Mouse (Mus musculus) gastrocnemius, postnatal 10 days (tissue): Measurements from ENCODE around the gene Scn1a. TPM values are rescaled to one million over a fixed set of nuclear protein-coding genes. Genes with fewer than 3 reads are reported as not detected.

Source experiments
- DNase-seq: peaks from one replicate; pipeline ENCODE4 v3.0.0; 2021; ENCODE audit warnings: mixed read lengths
- long read RNA-seq, 2 experiments: library from polyadenylated mRNA; stranded (forward); transcript quantifications; one replicate each; pipeline ENCODE4 v2.0.0; 2021
- total RNA-seq, 2 experiments: library from RNA; stranded (reverse); gene quantifications; 2 replicates each; pipeline ENCODE4 v1.2.3; 2021

The Scn1a gene
- under 1 TPM; 0.16 to 0.25 TPM for total RNA-seq
- long read RNA-seq, experiment 1 = 0 reads
- long read RNA-seq, experiment 2 = 0 reads

DNA sequence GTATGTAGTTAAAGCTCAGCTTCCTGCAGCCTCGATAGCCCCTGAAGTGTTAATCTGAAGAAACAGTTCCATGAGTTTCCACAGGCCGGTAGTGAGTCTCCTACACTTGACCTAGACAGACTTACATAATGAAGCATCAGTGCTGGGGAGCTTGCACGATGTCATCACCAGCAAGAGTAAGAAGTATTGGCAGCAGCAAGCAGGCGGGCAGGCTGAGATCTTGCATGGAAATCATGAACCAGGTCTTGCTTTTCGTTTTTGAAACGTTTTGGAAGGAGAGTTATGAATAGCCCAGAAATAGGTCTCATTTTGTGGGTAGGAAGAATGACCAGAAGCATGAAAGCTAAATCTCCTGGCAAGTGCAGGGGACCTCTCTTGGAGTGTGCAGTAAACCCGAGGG, at the start of gene Scn1a:
Gene Scn1a (minus strand): TSS at position 130 of the 400 bp plus-strand sequence.
- DNase-seq = no peak

DNA sequence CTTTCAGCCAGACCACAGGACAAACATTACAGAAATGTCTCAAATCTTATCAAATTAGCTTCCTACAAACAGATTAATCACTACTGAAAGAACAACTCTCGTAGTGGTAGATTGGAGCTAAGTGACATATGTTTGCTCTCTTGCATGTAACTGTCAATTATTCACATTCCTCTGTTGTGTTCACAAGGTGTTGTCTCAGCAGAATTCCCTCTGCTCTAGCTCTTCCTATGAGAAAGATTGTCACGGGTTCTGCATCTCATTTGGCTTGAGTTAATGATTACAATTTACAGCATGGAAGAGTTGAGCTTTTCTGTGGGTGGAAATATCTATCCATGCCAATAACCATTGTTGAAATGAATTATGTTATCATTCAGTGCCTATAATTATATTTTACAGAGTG, 37.8 kb upstream of the Scn1a start:
- no peak for DNase-seq

- DNase-seq = no peak
Measured at GRCm38 (mm10) chr2:66473181-66473822, 32.7 kb upstream of the Scn1a start.

GRCm38 (mm10) chr2:66465484-66465883, 24.8 kb upstream of the Scn1a start:
- DNase-seq = no peak

- no peak for DNase-seq
Measured at GRCm38 (mm10) chr2:66464874-66465458, 24.3 kb upstream of the Scn1a start.

DNA sequence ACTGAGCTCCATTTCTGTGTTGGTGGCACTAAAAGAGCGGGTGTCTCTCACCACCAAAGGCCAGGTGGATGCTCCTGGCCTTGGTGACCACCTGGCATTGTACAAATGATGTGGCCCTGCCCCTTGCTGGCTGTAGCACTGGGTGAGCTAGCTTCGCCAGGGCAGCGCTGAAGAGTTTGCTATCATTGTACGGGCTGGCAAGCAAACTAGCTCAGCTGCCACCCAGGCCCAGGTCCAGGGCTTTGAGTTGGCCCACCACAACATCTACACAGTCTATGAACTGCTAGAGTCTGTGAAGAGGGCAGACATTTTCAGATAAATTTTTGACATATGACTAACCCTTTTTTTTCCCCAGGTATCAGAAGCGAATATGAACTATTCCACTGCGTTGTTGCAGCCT, 23.3 kb upstream of the Scn1a start:
- DNase-seq = no peak

DNA sequence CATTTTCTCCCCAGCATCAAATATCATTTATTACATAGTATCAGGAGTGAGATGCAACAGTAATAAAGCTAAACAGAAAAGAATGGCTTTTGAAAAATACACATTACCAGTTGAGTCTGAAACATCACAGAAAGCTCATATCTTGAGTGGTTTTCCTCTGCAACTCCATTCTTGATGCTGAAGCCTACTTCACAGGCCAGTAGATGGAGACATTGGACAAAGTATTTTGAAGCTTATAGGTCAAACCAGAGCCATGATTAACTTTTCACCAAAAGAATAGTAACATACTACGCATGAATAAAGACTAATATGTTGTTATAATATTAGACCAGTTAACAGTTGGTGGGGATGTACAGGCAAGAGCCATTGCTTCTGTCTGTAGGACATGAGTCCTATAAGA, 21.8 kb upstream of the Scn1a start:
- no peak for DNase-seq

- no peak for DNase-seq
Measured at GRCm38 (mm10) chr2:66439764-66440471, 722 bp downstream of the Scn1a start.

GRCm38 (mm10) chr2:66436286-66436685, 4.4 kb downstream of the Scn1a start:
- DNase-seq = no peak

GRCm38 (mm10) chr2:66409740-66410290, 30.8 kb downstream of the Scn1a start:
- peak; percentile 16 for DNase-seq

DNA sequence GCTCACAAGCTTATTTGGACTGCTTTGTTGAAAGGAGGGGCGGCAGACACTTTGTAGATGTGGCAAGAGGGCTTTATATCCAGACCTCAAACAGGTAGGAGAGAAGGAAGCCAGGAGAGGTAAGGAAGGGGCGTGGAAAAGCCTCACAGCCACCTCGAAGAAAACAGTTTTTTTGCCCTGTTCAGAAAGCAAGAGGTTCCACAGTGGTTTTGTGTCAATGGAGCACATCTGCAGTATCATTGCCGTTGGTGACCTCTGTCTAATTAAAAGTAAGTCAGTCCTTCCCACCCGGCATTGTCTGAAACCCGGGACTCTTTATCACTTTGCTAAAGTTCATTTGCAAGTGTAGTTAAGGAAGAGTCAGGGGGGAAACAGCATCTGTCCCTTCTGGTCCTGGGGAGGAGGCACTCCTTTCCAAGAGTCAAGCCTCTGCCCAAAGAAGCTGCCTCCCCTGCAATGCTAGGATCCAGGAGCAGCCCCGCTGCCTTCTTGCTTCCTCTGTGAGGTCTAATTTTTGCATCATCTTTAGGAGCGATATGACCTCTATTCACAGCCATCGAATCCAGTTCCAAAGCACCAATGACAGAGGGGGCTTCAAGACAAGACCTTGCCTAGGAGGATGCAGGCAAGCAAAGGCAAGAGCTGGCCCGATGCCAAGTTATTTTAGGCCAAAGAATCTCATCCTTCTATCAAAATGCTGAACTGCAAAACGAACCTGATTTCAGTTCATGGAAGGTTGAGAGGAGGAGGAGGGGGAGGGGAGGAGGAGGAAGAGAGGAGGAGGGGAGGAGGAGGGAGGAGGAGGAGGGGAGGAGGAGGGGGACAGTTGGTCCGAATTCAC, 31.5 kb downstream of the Scn1a start:
- DNase-seq = peak; percentile 27

DNA sequence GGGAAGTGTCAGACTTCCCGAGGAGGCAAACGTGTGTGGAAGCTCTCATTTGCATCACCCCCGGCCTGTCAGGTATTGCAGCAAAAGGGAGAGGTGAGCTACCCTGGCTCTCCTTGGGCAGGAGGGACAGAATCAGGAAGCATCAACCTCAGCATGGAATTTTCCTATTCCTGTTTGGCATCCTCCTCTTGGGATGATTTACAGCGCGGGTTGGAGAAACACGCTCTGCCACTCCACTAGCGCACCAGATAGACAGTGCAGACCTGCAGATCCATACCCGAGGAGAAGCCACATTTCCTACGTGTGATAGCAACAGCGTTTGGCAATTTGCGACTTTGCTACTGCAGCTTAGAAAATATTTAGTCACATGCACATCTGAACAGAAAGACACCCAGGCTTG, 32.2 kb downstream of the Scn1a start:
- no peak for DNase-seq

GRCm38 (mm10) chr2:66392586-66392985, 48.1 kb downstream of the Scn1a start:
- no peak for DNase-seq

- DNase-seq = no peak
Measured at GRCm38 (mm10) chr2:66367957-66368356, 72.7 kb downstream of the Scn1a start.

DNA sequence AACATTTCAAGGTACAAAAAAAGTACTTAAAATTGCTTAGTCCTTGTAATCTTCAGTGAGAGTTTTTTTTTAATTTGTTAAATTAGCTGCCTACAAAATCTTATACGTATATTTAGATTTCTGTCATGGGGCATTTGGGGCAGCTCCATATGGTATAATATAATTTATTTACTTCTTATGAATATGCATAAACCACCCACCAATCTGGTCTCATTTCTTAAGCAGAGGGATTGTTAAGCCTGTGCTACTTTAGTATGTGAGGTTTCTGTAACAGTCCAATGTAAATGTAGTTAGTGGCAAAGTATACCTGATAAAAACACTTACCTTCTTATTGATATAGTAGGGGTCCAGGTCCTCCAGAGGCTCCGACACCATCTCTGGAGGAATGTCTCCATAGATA, 90.0 kb downstream of the Scn1a start:
- no peak for DNase-seq

DNA sequence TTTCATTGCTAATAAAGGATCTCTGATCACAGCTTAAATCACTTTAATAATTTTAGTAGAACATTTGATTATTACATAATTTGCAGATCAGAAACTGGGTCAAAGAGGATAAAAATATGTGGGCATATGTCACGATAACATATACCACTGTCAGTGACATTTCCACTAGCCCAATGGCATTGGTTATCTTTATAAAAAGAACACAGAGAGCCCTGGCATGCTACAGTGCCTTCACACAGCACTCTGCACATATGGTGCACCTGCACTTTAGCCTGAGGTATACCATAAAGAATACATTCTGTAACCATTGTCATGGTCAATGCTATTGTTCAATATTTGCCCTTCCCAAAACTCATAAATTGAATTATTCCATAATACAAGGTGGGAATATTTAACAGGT, 94.0 kb downstream of the Scn1a start:
- DNase-seq = no peak

- DNase-seq = no peak
Measured at GRCm38 (mm10) chr2:66346181-66346580, 94.5 kb downstream of the Scn1a start.

DNA sequence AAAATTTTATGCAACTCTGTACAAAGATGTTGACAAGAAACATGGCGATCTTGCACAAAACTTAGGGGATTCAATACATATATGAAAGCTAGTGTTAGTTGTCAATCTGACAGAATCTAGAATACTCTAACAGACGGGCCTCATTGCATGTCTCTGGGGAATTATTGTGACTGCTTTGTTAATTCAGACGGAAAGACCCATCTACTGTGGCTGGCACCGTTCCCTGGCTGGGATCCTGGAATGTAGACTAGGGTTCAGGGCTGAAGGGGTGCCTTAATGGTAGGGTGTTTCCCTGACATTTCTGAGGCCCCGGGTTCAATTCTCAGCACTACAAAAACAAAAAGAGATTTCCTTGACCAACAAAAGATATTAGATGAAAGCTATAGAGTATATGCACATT, 103.2 kb downstream of the Scn1a start:
- DNase-seq = no peak

DNA sequence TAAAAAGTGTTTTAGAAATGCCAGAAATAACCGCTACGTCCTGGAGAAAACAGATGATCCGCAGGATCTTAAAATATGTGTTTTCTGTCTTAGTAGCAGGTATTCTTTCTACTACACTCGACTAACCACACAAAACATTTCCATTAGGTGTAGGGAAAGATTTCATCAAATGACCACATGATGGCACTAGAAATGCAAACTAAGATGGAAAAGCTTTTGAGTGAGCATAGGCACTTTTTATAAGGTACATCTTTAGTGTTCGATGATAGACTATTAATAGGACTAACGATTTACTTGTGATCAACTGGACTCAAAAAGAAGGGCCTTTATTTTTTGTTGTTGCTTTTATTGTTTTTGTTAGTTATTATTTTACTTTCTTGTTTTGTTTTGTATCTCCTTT, 104.2 kb downstream of the Scn1a start:
- no peak for DNase-seq

DNA sequence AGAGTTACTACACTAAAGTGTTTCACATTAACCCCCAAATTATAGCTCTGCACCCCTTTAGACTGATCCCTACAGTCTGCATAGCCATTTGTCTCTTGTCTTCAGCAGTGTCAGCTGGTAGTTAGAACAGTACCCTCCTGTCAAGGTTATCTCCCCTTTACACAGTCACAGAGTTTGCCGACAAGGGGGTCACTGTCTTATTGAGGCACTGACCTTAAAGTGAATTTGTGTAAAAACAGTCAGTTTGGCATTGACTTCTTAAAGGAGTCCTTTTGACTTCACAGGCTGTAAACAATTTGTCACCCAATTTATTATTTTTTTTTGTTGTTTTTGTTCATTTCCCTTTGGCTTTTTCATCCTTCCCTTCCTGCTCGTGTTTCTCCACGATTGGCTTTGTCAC, 168.1 kb downstream of the Scn1a start:
- DNase-seq = no peak

GRCm38 (mm10) chr2:66256220-66257131, 184.2 kb downstream of the Scn1a start, which contains the start of gene Ttc21b:
Gene Ttc21b, minus strand, starts transcription at chr2:66256617.
- peak; percentile 94 for DNase-seq
